Mouse (Mus musculus) lung, embryonic 16.5 days (tissue): ENCODE measurements around the gene Fam163b. TPM values are rescaled to one million over a fixed set of nuclear protein-coding genes. Genes with fewer than 3 reads are reported as not detected.

ENCODE experiments used
- ATAC-seq: fragments of 200-750 bp; cut with Nextera tagmentation; 2 replicates; pipeline ENCODE4 v1.8.0; 2017; ENCODE audit warnings: low read depth, mild to moderate bottlenecking, moderate library complexity
- H3K27ac ChIP-seq: fragments of 300-500 bp; sonication (generic); 2 replicates; pipeline ENCODE4 v1.5.1; 2014; ENCODE audit warnings: mild to moderate bottlenecking, control low read depth, low read length
- H3K27me3 ChIP-seq: fragments of 300-500 bp; sonication (generic); 2 replicates; pipeline ENCODE4 v1.6.1; 2014; ENCODE audit warnings: low read depth, low read length, mixed read lengths; ENCODE audit not compliant: control insufficient read depth, insufficient read depth
- H3K36me3 ChIP-seq: fragments of 300-500 bp; sonication (generic); 2 replicates; pipeline ENCODE4 v1.6.1; 2014; ENCODE audit warnings: low read length; ENCODE audit not compliant: control insufficient read depth, insufficient read depth
- H3K4me1 ChIP-seq: fragments of 300-500 bp; sonication (generic); replicated peaks from 2 replicates; pipeline ENCODE4 v1.6.1; 2014; ENCODE audit warnings: low read length, mixed read lengths; ENCODE audit not compliant: control insufficient read depth, insufficient read depth
- H3K4me2 ChIP-seq: fragments of 300-500 bp; sonication (generic); 2 replicates; pipeline ENCODE4 v1.6.1; 2014; ENCODE audit warnings: low read depth, low read length, control low read depth
- H3K4me3 ChIP-seq: fragments of 300-500 bp; sonication (generic); 2 replicates; pipeline ENCODE4 v1.5.1; 2014; ENCODE audit warnings: mild to moderate bottlenecking, low read length, control low read depth
- H3K9ac ChIP-seq: fragments of 300-500 bp; sonication (generic); 2 replicates; pipeline ENCODE4 v1.6.1; 2014; ENCODE audit warnings: low read length, control low read depth
- H3K9me3 ChIP-seq: fragments of 300-500 bp; sonication (generic); 2 replicates; pipeline ENCODE4 v1.6.1; 2016; ENCODE audit warnings: low read length; ENCODE audit not compliant: control insufficient read depth
- WGBS: fragments of 180-500 bp; shearing (Covaris S2); extraction: QIAGEN DNeasy Blood & Tissue Kit; methylation state at CpG from one replicate; pipeline ENCODE4 v1.1.7; 2014; 5-methylcytosine and 5-hydroxymethylcytosine counted together
- polyA plus RNA-seq: library from polyadenylated mRNA; unstranded; fragments of >200 nt; fragmentation: Nextera tagmentation; extraction: Ambion mirVana; gene quantifications from 2 replicates; pipeline ENCODE4 v1.2.1, GENCODE M21; 2015

Gene Fam163b
- polyA plus RNA-seq, 1 experiment from 2014 or later: 0.64 TPM

DNA sequence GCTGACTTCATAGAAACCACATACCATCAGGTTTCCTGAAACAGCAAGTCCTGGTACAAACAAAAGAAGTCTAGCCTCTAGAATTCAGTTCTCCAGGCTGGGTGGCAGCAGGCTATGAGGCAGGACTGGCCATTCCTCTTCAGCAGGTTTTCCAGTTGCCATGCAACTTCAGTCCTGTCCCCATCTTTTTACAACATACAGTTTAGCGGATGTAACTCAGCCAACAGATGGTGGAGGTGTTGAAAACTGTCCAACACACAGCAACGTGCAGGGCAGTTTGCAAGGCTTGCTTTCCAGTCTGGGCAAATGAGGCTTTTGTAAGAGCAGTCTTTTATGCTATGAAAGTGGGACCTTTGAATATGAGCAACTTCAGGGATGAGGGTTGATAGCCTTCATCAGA is 2.7 kb upstream of the Fam163b start:
- Histone ChIP-seq H3K27ac (no peak overlapping the region), H3K4me2 (no peak overlapping the region), H3K9me3 (no peaks in the 10 kb centered on the region), H3K36me3 (no peaks in the 10 kb centered on the region), H3K9ac (no peak overlapping the region), H3K27me3 (peaks cover 22% of the 10 kb centered on the region), H3K4me3 (no peak overlapping the region), H3K4me1 (peaks cover 4% of the 10 kb centered on the region)
- WGBS: 59% methylated on average over 2 of the region's 2 CpGs
- ATAC-seq: no peak

DNA sequence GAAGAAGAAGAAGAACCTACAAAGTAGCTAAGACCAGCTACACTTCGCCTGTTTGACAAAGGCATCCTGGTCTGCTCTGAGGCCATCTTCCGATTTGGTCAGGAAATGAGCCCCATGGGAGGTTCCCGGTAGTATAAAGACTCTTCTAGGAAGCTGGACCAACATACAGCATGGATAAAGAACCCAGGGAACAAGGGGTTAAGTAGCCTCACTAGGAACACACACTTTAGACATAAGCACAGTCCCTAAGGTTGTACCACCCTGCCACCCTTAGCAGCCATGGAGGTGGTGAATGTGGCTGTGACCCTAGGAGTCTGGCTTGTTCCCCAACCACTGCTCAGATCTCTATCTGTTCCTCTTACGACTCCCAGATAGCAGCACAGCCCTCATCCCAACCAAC is 3.9 kb downstream of the Fam163b start:
- no peak overlapping the region for H3K9ac ChIP-seq
- H3K27ac ChIP-seq: no peak overlapping the region
- no peaks in the 10 kb centered on the region for H3K36me3 ChIP-seq
- peaks cover 4% of the 10 kb centered on the region for H3K4me1 ChIP-seq
- H3K9me3 ChIP-seq: no peaks in the 10 kb centered on the region
- 48% methylated on average over 4 of the region's 4 CpGs for WGBS
- no peak overlapping the region for H3K4me3 ChIP-seq
- no peak overlapping the region for H3K4me2 ChIP-seq
- no peak for ATAC-seq
- peaks cover 24% of the 10 kb centered on the region for H3K27me3 ChIP-seq

DNA sequence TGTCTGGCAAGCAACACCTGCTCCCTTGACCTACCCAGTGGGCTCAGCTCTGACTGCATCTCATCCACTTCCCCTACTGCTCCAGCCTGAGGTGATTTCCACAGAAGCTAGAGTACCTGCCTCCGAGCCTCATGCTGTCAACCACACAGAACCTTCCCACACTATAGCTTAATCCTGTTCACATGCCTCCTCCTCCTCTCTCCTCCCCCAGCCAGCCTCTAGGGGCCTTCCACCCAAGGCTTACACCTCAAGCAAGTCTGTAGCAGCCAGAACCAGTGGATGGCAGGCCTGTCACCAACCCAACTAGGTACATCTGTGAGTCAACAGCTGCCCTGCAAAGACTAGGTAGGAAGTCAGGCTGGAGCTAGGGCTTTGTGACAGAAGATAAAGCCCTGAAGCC is 5.5 kb downstream of the Fam163b start:
- Histone ChIP-seq H3K27me3 (peaks cover 17% of the 10 kb centered on the region), H3K4me1 (no peaks in the 10 kb centered on the region; the same call in 1 of the 2 replicates), H3K9ac (no peak overlapping the region), H3K4me2 (no peak overlapping the region), H3K27ac (no peak overlapping the region), H3K9me3 (no peaks in the 10 kb centered on the region), H3K4me3 (no peak overlapping the region), H3K36me3 (no peaks in the 10 kb centered on the region)
- 38% methylated on average over 1 of the region's 1 CpGs for WGBS
- no peak for ATAC-seq

DNA sequence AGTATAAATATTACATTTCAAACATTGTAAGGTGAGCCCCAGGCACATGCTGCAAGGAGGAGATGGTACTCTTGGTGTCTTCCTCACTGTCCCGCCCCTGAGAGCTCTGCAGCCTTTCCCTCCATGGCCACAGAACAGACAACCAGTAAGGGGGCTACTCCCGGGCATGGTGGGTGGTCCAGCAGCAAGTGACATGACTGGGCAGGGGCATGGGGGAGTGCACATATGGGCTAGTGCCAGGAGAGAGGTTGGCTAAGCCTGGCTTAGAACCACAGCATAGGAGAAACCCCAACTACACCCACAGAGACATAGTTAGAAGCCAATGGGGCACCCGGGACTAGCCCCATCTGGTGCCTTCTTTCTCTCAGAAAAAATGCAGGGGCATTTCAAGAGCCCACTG is 6.0 kb downstream of the Fam163b start:
- WGBS: 60% methylated on average over 3 of the region's 3 CpGs
- no peak overlapping the region for H3K27ac ChIP-seq
- H3K4me1 ChIP-seq: no peaks in the 10 kb centered on the region
- H3K27me3 ChIP-seq: peaks cover 12% of the 10 kb centered on the region
- no peak overlapping the region for H3K9ac ChIP-seq
- no peak overlapping the region for H3K4me2 ChIP-seq
- ATAC-seq: no peak
- no peaks in the 10 kb centered on the region for H3K36me3 ChIP-seq
- no peak overlapping the region for H3K4me3 ChIP-seq
- no peaks in the 10 kb centered on the region for H3K9me3 ChIP-seq

DNA sequence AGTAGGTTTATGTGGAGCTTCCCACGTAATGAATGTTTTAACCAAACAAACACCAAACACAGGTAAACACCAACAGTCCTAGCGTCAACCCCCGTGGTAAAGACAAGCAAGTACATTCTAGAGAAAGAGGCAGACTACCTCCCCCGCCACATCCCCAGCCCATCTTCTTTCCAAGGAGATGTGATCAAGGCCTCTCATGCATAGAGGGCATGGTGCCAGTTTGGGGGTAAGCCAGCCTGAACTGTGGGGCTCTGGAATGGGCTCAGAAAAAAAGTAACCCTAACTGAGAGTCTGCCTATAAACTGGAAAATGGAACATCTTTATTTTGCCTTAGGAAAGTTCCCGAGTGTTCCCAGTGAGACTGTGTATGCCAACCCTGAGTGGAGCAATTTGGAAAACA is 6.4 kb downstream of the Fam163b start:
- H3K36me3 ChIP-seq: no peaks in the 10 kb centered on the region
- no peaks in the 10 kb centered on the region for H3K9me3 ChIP-seq
- no peak overlapping the region for H3K4me2 ChIP-seq
- peaks cover 8% of the 10 kb centered on the region for H3K27me3 ChIP-seq
- H3K4me3 ChIP-seq: no peak overlapping the region
- no peak for ATAC-seq
- no peaks in the 10 kb centered on the region for H3K4me1 ChIP-seq
- no peak overlapping the region for H3K27ac ChIP-seq
- H3K9ac ChIP-seq: no peak overlapping the region
- WGBS: 63% methylated on average over 5 of the region's 5 CpGs

DNA sequence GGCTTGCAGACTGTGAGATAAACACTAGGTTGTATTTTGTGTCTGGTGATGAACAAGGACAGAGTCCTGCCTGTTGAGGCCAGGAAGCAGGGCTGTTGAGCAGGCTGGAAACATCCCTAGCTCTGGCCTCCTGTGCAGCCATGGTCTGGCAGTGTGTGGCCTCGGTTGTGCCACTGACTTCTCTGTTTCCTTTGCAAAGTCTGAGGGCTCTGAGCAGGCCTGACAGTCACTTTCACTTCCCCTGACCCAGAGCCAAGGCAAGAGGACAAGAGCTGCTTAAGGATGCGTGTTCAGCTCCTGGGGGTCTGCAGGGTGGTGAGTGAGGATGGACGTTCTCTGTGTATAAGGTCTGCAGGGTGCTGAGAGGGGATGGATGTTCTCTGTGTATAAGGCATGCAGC is 13.3 kb downstream of the Fam163b start:
- H3K36me3 ChIP-seq: no peaks in the 10 kb centered on the region
- 48% methylated on average over 3 of the region's 3 CpGs for WGBS
- ATAC-seq: no peak
- H3K4me3 ChIP-seq: no peak overlapping the region
- no peak overlapping the region for H3K4me2 ChIP-seq
- no peak overlapping the region for H3K9ac ChIP-seq
- no peaks in the 10 kb centered on the region for H3K9me3 ChIP-seq
- no peak overlapping the region for H3K27ac ChIP-seq
- H3K27me3 ChIP-seq: no peaks in the 10 kb centered on the region
- no peaks in the 10 kb centered on the region for H3K4me1 ChIP-seq

DNA sequence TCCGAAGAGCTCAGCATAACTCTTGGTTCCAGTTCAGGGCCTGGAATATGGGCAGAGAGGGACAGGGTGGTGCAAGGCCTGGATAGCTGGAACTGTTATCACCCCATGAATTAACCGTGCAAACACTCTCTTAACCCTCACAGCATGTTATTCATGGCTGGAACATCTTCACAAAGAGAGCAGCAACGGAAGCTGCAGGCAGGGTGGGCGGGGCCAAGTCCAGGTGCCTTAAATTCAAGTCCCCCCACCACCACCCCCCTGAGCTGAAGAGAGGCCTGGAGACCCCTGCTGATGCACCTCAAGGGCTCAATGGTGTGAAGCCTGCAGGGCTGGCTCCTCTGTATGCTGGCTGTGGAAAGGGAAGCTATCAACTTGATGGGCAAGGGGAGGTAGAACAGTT is 15.8 kb downstream of the Fam163b start:
- H3K9me3 ChIP-seq: no peaks in the 10 kb centered on the region
- H3K27me3 ChIP-seq: no peaks in the 10 kb centered on the region
- ATAC-seq: no peak
- no peaks in the 10 kb centered on the region for H3K36me3 ChIP-seq
- 39% methylated on average over 4 of the region's 4 CpGs for WGBS
- H3K4me2 ChIP-seq: no peak overlapping the region
- H3K9ac ChIP-seq: no peak overlapping the region
- H3K4me3 ChIP-seq: no peak overlapping the region
- peaks cover 7% of the 10 kb centered on the region for H3K4me1 ChIP-seq
- no peak overlapping the region for H3K27ac ChIP-seq

DNA sequence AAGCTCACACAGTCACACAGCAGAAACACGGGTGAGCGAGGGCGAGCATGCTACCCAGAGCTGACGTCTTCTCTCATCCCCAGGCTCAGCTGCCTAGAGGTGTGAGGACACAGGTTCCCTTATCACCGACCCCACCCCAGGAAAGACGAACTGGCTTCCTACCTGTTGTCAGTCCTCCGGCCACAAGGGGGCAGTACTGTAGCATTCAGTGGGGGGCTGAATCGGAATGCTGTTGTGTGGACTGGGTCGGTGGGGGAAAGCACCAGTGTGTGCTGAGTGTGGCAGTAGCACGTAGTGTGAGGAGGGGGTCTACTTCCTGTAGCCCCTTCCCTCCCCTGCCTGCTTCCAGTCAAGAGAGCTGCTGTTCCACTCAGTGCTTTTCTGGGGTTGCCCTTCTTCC is 16.3 kb downstream of the Fam163b start:
- no peak for ATAC-seq

DNA sequence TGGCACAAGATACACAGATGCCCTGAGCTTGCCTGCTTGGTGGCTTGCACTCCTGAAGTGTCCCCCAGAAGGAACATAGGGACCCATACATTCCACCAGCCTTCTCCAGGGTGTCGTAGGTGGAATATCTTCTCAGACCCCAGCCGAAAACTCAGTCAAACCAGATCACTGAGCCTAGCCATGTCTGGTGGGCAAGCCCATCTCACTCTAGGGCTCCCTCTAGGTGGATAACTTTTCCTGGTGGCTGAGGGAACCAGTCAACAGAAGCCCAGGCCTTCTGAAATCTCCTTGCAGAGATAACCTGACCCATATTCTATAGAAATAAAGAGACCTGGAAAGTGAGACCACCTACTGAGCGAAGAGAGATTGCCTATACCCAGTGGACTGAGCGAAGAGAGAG is 19.2 kb downstream of the Fam163b start:
- H3K9me3 ChIP-seq: no peaks in the 10 kb centered on the region
- no peak for ATAC-seq
- peaks cover 21% of the 10 kb centered on the region for H3K4me1 ChIP-seq
- H3K36me3 ChIP-seq: no peaks in the 10 kb centered on the region
- WGBS: 88% methylated on average over 4 of the region's 4 CpGs
- no peak overlapping the region for H3K27ac ChIP-seq
- no peak overlapping the region for H3K4me2 ChIP-seq
- H3K27me3 ChIP-seq: no peaks in the 10 kb centered on the region
- no peak overlapping the region for H3K9ac ChIP-seq
- H3K4me3 ChIP-seq: no peak overlapping the region

More for the DNA sequence above, 16.3 kb downstream of the Fam163b start:
- Histone ChIP-seq H3K9me3 (no peaks in the 10 kb centered on the region), H3K27me3 (no peaks in the 10 kb centered on the region), H3K27ac (no peak overlapping the region), H3K9ac (no peak overlapping the region), H3K36me3 (no peaks in the 10 kb centered on the region), H3K4me1 (peaks cover 10% of the 10 kb centered on the region), H3K4me2 (no peak overlapping the region), H3K4me3 (no peak overlapping the region)
- WGBS: 22% methylated on average over 10 of the region's 10 CpGs

DNA sequence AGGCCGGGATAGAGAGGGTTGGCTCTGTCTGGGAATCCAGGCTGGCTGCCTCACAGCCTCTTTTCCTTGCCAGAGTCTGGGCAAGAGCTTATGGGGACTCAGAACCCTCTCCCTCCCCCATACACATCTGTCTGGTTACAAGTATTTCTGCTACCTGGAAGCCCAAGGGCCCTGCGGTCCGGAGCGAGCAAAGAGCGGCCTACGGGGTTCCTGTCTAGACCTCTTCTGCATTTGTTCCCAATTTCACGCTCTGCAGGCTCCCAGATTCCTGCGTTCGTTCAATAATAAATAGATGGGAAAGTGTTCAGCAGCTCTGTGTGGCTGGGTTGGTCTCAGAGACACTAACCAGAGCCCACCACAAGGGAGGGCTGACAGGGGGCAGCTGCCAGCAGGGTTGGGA is 19.7 kb downstream of the Fam163b start:
- H3K9ac ChIP-seq: no peak overlapping the region
- peaks cover 21% of the 10 kb centered on the region for H3K4me1 ChIP-seq
- H3K36me3 ChIP-seq: no peaks in the 10 kb centered on the region
- ATAC-seq: no peak
- H3K27me3 ChIP-seq: no peaks in the 10 kb centered on the region
- 81% methylated on average over 9 of the region's 9 CpGs for WGBS
- no peak overlapping the region for H3K4me2 ChIP-seq
- no peaks in the 10 kb centered on the region for H3K9me3 ChIP-seq
- no peak overlapping the region for H3K27ac ChIP-seq
- no peak overlapping the region for H3K4me3 ChIP-seq
